Mouse (Mus musculus): Measurements from ENCODE around the gene Gm5114. TPM values are rescaled to one million over a fixed set of nuclear protein-coding genes. Genes with fewer than 3 reads are reported as not detected.
A peak's percentile ranks its signal among the peaks of the same experiment; 100 is the strongest.
"Not testable (repeated sequence)": the region's sequence is repeated elsewhere in the genome, so short reads cannot be mapped to it uniquely, and the experiment has no call there.

Gm5114 gene
- not detected in 2 replicates for polyA plus RNA-seq (2016; fragmentation: Nextera tagmentation; extraction: Ambion mirVana)

GRCm38 (mm10) chr7:39413060-39413459 lies at the start of gene Gm5114:
Gene Gm5114, minus strand, starts transcription at chr7:39413160.
- not testable (repeated sequence) for DNase-seq (ENCODE audit: low spot score); H3K36me3 ChIP-seq; H3K4me1 ChIP-seq; H3K27ac ChIP-seq; H3K4me3 ChIP-seq; H3K9me3 ChIP-seq (replicated peaks); H3K27me3 ChIP-seq (ENCODE audit: low read depth, poor library complexity, severe bottlenecking)
- 54% methylated on average over 1 of the region's 1 CpGs for WGBS

- Histone ChIP-seq H3K36me3 (no peaks in the 10 kb centered on the region), H3K9me3 (replicated peaks) (no peaks in the 10 kb centered on the region), H3K27ac (no peak overlapping the region), H3K4me3 (no peak overlapping the region), H3K4me1 (no peaks in the 10 kb centered on the region), H3K27me3 (ENCODE audit: low read depth, poor library complexity, severe bottlenecking) (no peaks in the 10 kb centered on the region)
- peak; percentile 81 for DNase-seq (ENCODE audit: low spot score)
- WGBS = 18% methylated on average over 6 of the region's 6 CpGs
Measured at GRCm38 (mm10) chr7:39455806-39456205, 42.8 kb upstream of the Gm5114 start.

GRCm38 (mm10) chr7:39449260-39450021 lies 36.5 kb upstream of the Gm5114 start:
- no peaks in the 10 kb centered on the region; the same call in 1 of the 2 replicates for H3K27me3 ChIP-seq (ENCODE audit: low read depth, poor library complexity, severe bottlenecking)
- no peaks in the 10 kb centered on the region for H3K36me3 ChIP-seq
- DNase-seq (ENCODE audit: low spot score) = peak; percentile 70
- H3K27ac ChIP-seq = peak overlapping the region; percentile 80
- peak overlapping the region; percentile 80 for H3K4me3 ChIP-seq
- peaks cover 7% of the 10 kb centered on the region for H3K4me1 ChIP-seq
- 2% methylated on average over 36 of the region's 36 CpGs for WGBS
- H3K9me3 ChIP-seq (replicated peaks) = no peaks in the 10 kb centered on the region

GRCm38 (mm10) chr7:39448626-39449242 lies 35.8 kb upstream of the Gm5114 start:
- H3K4me3 ChIP-seq = peak overlapping the region; percentile 80
- H3K27me3 ChIP-seq (ENCODE audit: low read depth, poor library complexity, severe bottlenecking) = no peaks in the 10 kb centered on the region; the same call in 1 of the 2 replicates
- H3K36me3 ChIP-seq = no peaks in the 10 kb centered on the region
- H3K4me1 ChIP-seq = peaks cover 7% of the 10 kb centered on the region
- DNase-seq (ENCODE audit: low spot score) = no peak
- no peak overlapping the region for H3K27ac ChIP-seq
- WGBS = 63% methylated on average over 11 of the region's 11 CpGs
- no peaks in the 10 kb centered on the region for H3K9me3 ChIP-seq (replicated peaks)

- H3K27me3 ChIP-seq (ENCODE audit: low read depth, poor library complexity, severe bottlenecking) = no peaks in the 10 kb centered on the region; the same call in 1 of the 2 replicates
- H3K27ac ChIP-seq = no peak overlapping the region
- H3K4me3 ChIP-seq = no peak overlapping the region
- WGBS = 18% methylated on average over 2 of the region's 2 CpGs
- no peak for DNase-seq (ENCODE audit: low spot score)
- H3K9me3 ChIP-seq (replicated peaks) = 0 out of 2 replicates have a peak, but pooled peaks cover 1% of the 10 kb centered on the region
- H3K36me3 ChIP-seq = no peaks in the 10 kb centered on the region
- H3K4me1 ChIP-seq = no peaks in the 10 kb centered on the region
Measured at GRCm38 (mm10) chr7:39441237-39441636, 28.3 kb upstream of the Gm5114 start.

GRCm38 (mm10) chr7:39440362-39440761 lies 27.4 kb upstream of the Gm5114 start:
- DNase-seq (ENCODE audit: low spot score) = no peak
- Histone ChIP-seq H3K4me3 (no peak overlapping the region), H3K27me3 (ENCODE audit: low read depth, poor library complexity, severe bottlenecking) (no peaks in the 10 kb centered on the region), H3K9me3 (replicated peaks) (0 out of 2 replicates have a peak, but pooled peaks cover 1% of the 10 kb centered on the region), H3K4me1 (no peaks in the 10 kb centered on the region), H3K27ac (no peak overlapping the region), H3K36me3 (no peaks in the 10 kb centered on the region)
- 80% methylated on average over 4 of the region's 4 CpGs for WGBS

Small RNA genes lying within 50 kb of the gene (microRNA-seq; reads per million reads assigned to microRNA genes)
- not detected for gene Gm27437

Other genes with a start within 250 kb of the Gm5114 start
- gene Zfp619, start 104.6 kb upstream of the Gm5114 start, polyA plus RNA-seq (2016; fragmentation: Nextera tagmentation; extraction: Ambion mirVana) = 1.8 and 2.5 TPM in 2 replicates

Data from limb, embryonic 10.5 days (tissue).